Mouse (Mus musculus): ENCODE data around the gene Sgk1. TPM values are rescaled to one million over a fixed set of nuclear protein-coding genes. Genes with fewer than 3 reads are reported as not detected.

Sgk1 gene
- polyA plus RNA-seq, 2 experiments = 33.4 to 39.9 TPM

GRCm38 (mm10) chr10:21853566-21854328 lies 28.2 kb upstream of the Sgk1 start:
- ATAC-seq (ENCODE audit: low FRiP score, low read depth) = no peak
- DNase-seq (ENCODE audit: low spot score) = no peak
- no peak overlapping the region for H3K4me3 ChIP-seq (replicated peaks; ENCODE audit: low read length)
- TF ChIP-seq POLR2A (IDR thresholded peaks at IDR 0.05; ENCODE audit: borderline replicate concordance, extremely low read depth, insufficient read depth, insufficient read length) = no peak
- no peak overlapping the region for H3K4me2 ChIP-seq (replicated peaks; ENCODE audit: low read depth, low read length, severe bottlenecking)
- no peaks in the 10 kb centered on the region for H3K9me3 ChIP-seq (ENCODE audit: control insufficient read depth, low read length)
- H3K36me3 ChIP-seq (ENCODE audit: control insufficient read depth, insufficient read depth, low read length) = no peaks in the 10 kb centered on the region
- no peaks in the 10 kb centered on the region for H3K27me3 ChIP-seq (ENCODE audit: control insufficient read depth, insufficient read depth, low read length)
- 86% methylated on average over 14 of the region's 14 CpGs for WGBS
- H3K27ac ChIP-seq (replicated peaks; ENCODE audit: low read depth, low read length) = no peak overlapping the region
- peaks cover 10% of the 10 kb centered on the region for H3K4me1 ChIP-seq (ENCODE audit: control insufficient read depth, insufficient read depth, low read length)
- no peak overlapping the region for H3K9ac ChIP-seq (ENCODE audit: low read depth, low read length, severe bottlenecking)

GRCm38 (mm10) chr10:21855338-21855737 lies 26.6 kb upstream of the Sgk1 start:
- Histone ChIP-seq H3K4me2 (replicated peaks; ENCODE audit: low read depth, low read length, severe bottlenecking) (no peak overlapping the region), H3K36me3 (ENCODE audit: control insufficient read depth, insufficient read depth, low read length) (no peaks in the 10 kb centered on the region), H3K9ac (ENCODE audit: low read depth, low read length, severe bottlenecking) (no peak overlapping the region), H3K4me1 (ENCODE audit: control insufficient read depth, insufficient read depth, low read length) (peaks cover 10% of the 10 kb centered on the region), H3K27ac (replicated peaks; ENCODE audit: low read depth, low read length) (no peak overlapping the region), H3K9me3 (ENCODE audit: control insufficient read depth, low read length) (no peaks in the 10 kb centered on the region), H3K4me3 (replicated peaks; ENCODE audit: low read length) (no peak overlapping the region), H3K27me3 (ENCODE audit: control insufficient read depth, insufficient read depth, low read length) (no peaks in the 10 kb centered on the region)
- no peak for DNase-seq (ENCODE audit: low spot score)
- no peak for ATAC-seq (ENCODE audit: low FRiP score, low read depth)
- no peak for TF ChIP-seq POLR2A (IDR thresholded peaks at IDR 0.05; ENCODE audit: borderline replicate concordance, extremely low read depth, insufficient read depth, insufficient read length)
- WGBS = 88% methylated on average over 7 of the region's 7 CpGs

- no peak overlapping the region for H3K4me2 ChIP-seq (replicated peaks; ENCODE audit: low read depth, low read length, severe bottlenecking)
- H3K4me3 ChIP-seq (replicated peaks; ENCODE audit: low read length) = no peak overlapping the region
- WGBS = 61% methylated on average over 10 of the region's 10 CpGs
- H3K27me3 ChIP-seq (ENCODE audit: control insufficient read depth, insufficient read depth, low read length) = no peaks in the 10 kb centered on the region
- H3K9ac ChIP-seq (ENCODE audit: low read depth, low read length, severe bottlenecking) = no peak overlapping the region
- H3K4me1 ChIP-seq (ENCODE audit: control insufficient read depth, insufficient read depth, low read length) = peaks cover 10% of the 10 kb centered on the region
- H3K27ac ChIP-seq (replicated peaks; ENCODE audit: low read depth, low read length) = no peak overlapping the region
- DNase-seq (ENCODE audit: low spot score) (no peak), ATAC-seq (ENCODE audit: low FRiP score, low read depth) (no peak)
- TF ChIP-seq POLR2A (IDR thresholded peaks at IDR 0.05; ENCODE audit: borderline replicate concordance, extremely low read depth, insufficient read depth, insufficient read length) = no peak
- no peaks in the 10 kb centered on the region for H3K36me3 ChIP-seq (ENCODE audit: control insufficient read depth, insufficient read depth, low read length)
- no peaks in the 10 kb centered on the region for H3K9me3 ChIP-seq (ENCODE audit: control insufficient read depth, low read length)
These were observed 24.3 kb upstream of the Sgk1 start for GRCm38 (mm10) chr10:21857676-21858075.

- H3K4me1 ChIP-seq (ENCODE audit: control insufficient read depth, insufficient read depth, low read length) = peaks cover 8% of the 10 kb centered on the region
- TF ChIP-seq POLR2A (IDR thresholded peaks at IDR 0.05; ENCODE audit: borderline replicate concordance, extremely low read depth, insufficient read depth, insufficient read length) = no peak
- 32% methylated on average over 7 of the region's 7 CpGs for WGBS
These were observed 23.5 kb upstream of the Sgk1 start for GRCm38 (mm10) chr10:21858437-21858974.

GRCm38 (mm10) chr10:21866504-21866903 lies 15.5 kb upstream of the Sgk1 start:
- TF ChIP-seq POLR2A (IDR thresholded peaks at IDR 0.05; ENCODE audit: borderline replicate concordance, extremely low read depth, insufficient read depth, insufficient read length) = no peak
- WGBS = 28% methylated on average over 4 of the region's 4 CpGs
- no peaks in the 10 kb centered on the region for H3K36me3 ChIP-seq (ENCODE audit: control insufficient read depth, insufficient read depth, low read length)
- no peak for ATAC-seq (ENCODE audit: low FRiP score, low read depth)
- H3K9ac ChIP-seq (ENCODE audit: low read depth, low read length, severe bottlenecking) = no peak overlapping the region
- no peaks in the 10 kb centered on the region for H3K4me1 ChIP-seq (ENCODE audit: control insufficient read depth, insufficient read depth, low read length)
- H3K4me3 ChIP-seq (replicated peaks; ENCODE audit: low read length) = no peak overlapping the region
- H3K9me3 ChIP-seq (ENCODE audit: control insufficient read depth, low read length) = no peaks in the 10 kb centered on the region
- H3K4me2 ChIP-seq (replicated peaks; ENCODE audit: low read depth, low read length, severe bottlenecking) = no peak overlapping the region
- no peak overlapping the region for H3K27ac ChIP-seq (replicated peaks; ENCODE audit: low read depth, low read length)
- no peaks in the 10 kb centered on the region for H3K27me3 ChIP-seq (ENCODE audit: control insufficient read depth, insufficient read depth, low read length)
- no peak for DNase-seq (ENCODE audit: low spot score)

More at GRCm38 (mm10) chr10:21858437-21858974, 23.5 kb upstream of the Sgk1 start:
- Histone ChIP-seq H3K27me3 (ENCODE audit: control insufficient read depth, insufficient read depth, low read length) (no peaks in the 10 kb centered on the region), H3K9ac (ENCODE audit: low read depth, low read length, severe bottlenecking) (no peak overlapping the region), H3K36me3 (ENCODE audit: control insufficient read depth, insufficient read depth, low read length) (no peaks in the 10 kb centered on the region), H3K9me3 (ENCODE audit: control insufficient read depth, low read length) (no peaks in the 10 kb centered on the region), H3K4me3 (replicated peaks; ENCODE audit: low read length) (no peak overlapping the region), H3K27ac (replicated peaks; ENCODE audit: low read depth, low read length) (no peak overlapping the region), H3K4me2 (replicated peaks; ENCODE audit: low read depth, low read length, severe bottlenecking) (no peak overlapping the region)
- DNase-seq (ENCODE audit: low spot score) (no peak), ATAC-seq (ENCODE audit: low FRiP score, low read depth) (no peak)

All from limb, embryonic 14.5 days (tissue).